Mouse (Mus musculus) E14TG2a.4 (cell line): ENCODE results near the gene Aig1.

ENCODE experiments used
- CTCF ChIP-seq: conservative IDR thresholded peaks from 2 replicates; pipeline ENCODE4 v1.5.1; 2014; ENCODE audit warnings: low read length
- NANOG ChIP-seq: IDR thresholded peaks from 2 replicates; pipeline ENCODE4 v1.6.1; 2014; ENCODE audit warnings: borderline replicate concordance, low read length, mixed read lengths
- POU5F1 ChIP-seq: IDR thresholded peaks from 2 replicates; pipeline ENCODE4 v1.6.1; 2014; ENCODE audit warnings: low read length, borderline replicate concordance

GRCm38 (mm10) chr10:13855111-13855510 lies 13.7 kb downstream of the Aig1 start:
- TF ChIP-seq CTCF (no peak), POU5F1 (no peak), NANOG (no peak)
